Mouse (Mus musculus) skeletal muscle tissue, adult 2 months (tissue): Measurements from ENCODE around the gene Adgre5.

ENCODE experiments used
- DNase-seq: peaks from one replicate; pipeline ENCODE4 v3.0.0-alpha.2; 2012; ENCODE audit warnings: low read depth, low spot score

The Adgre5 gene

DNA sequence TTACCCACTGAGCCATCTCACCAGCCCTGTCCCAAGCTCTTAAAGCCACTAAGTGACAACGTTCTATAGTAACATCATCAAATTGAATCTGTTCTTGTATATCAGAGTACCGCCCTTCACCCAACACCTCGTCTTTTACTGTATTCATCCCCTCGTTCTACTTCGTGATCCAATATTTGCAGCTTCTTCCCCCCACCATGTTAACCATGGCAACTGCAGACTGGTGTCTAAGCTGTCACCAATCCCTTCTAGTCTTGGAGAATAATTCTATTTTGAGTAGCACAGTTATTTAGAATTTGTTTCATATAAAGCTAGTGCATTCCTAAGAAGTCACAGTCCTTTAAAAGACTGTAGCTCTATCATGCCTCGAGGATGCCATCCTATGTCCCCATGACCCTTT lies 51.9 kb downstream of the Adgre5 start:
- no peak for DNase-seq

DNA sequence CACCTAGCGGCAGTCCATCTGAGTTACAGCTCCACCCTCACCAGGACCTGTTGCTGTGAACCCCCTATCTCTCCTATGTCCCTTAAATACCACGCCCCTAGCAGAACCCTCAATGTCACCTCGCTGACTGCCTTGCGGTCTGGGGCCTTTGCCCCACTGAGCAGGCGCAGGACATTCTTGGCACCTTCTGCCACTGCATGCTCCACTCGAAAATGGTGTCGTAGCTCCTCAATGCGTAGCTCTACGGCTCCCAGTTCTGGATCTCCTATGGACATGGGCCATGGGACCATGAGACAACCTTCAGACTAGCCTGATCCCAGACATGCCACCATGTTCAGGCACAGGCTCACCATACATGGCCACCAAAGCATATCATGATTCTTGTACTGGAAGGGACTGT lies 56.6 kb downstream of the Adgre5 start:
- DNase-seq = no peak

DNA sequence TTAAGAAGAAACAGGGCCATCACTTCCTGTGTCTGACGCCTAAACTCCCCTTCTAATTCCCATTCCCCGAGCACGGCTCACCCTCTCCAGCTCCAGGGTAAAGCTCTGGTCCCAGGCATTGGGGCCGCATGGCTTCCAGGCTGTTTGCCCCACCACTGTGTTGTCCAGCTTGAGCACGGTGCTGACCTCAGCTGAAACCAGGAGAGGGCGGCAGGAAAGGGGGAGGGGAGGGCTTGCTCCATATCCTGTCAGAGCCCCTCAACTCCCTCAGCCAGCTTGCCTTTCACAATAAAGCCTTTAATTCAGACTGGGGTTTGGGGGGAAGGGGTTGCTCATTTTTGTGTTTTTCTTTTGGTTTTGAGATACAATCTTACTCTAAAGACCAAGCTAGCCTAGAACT lies 60.0 kb downstream of the Adgre5 start:
- no peak for DNase-seq

DNA sequence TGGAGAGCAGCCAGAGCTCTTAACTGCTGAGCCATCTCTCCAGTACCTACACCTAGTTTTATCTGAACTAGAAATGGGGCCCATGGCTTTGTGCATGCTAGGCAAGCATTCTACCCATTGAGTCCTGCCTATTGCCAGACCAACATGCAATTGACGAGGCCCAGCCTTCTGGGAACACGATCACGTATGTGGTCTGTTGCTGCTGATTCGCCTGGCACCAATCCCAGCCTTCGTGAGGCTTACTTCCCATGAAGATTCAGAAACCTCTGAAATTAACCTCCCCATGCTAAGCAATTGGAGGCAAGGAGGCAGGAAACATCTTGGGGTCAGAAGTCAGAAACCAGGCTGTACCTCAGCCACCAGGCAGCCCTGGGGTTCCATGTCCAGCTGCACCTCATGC lies 60.5 kb downstream of the Adgre5 start:
- DNase-seq = no peak

DNA sequence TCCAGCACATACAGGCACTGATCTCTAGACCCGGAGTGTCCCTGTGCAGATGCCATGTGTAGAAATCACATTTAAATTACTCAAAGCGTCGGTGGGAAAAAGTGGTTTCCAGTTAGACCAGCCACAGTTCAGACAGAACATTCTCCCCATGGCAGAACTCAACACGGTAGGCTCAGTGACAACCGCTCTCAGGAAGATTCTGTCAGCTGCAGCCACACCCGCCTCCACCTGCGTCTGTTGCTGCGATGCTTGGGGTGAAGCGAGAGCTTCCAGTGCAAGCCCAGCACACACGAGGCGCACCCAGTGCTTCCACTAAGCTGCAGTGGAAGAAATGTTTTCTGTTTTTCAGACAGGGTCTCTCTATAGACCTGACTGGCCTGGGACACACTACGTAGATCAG lies 61.3 kb downstream of the Adgre5 start:
- no peak for DNase-seq

DNA sequence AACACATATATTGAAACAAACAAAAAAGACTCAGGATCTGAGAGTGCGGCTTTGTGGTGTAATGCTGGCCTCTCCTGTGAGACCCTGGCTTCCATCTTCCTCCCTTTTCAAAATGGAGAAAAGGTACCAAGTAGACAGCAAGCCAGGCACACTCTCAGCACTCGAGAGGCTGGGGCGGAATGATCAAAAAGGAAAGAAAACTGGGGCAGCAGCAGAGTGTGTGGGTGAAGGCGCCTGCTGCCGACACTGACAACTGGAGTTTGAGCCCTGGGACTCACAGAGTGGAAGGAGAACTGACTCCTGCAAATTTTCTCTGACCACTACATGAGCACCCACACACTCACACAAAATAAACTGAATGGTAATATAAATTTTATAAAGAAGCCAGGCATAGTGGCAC lies 66.6 kb downstream of the Adgre5 start:
- no peak for DNase-seq
